Mouse (Mus musculus): ENCODE data around the gene Prrg3. TPM values are rescaled to one million over a fixed set of nuclear protein-coding genes. Genes with fewer than 3 reads are reported as not detected.

Prrg3 gene
- polyA plus RNA-seq, 1 experiment from 2014 or later, result 12.0 TPM

GRCm38 (mm10) chrX:72012804-72013203, 50.4 kb downstream of the Prrg3 start:
- Histone ChIP-seq H3K9ac (replicated peaks; ENCODE audit: low read depth, low read length) (no peak overlapping the region), H3K36me3 (ENCODE audit: control insufficient read depth, insufficient read depth, low read length) (no peaks in the 10 kb centered on the region), H3K4me1 (ENCODE audit: control insufficient read depth, insufficient read depth, low read length) (no peaks in the 10 kb centered on the region), H3K27me3 (ENCODE audit: control insufficient read depth, insufficient read depth, low read length) (no peaks in the 10 kb centered on the region), H3K9me3 (ENCODE audit: control insufficient read depth, low read depth, low read length) (no peaks in the 10 kb centered on the region), H3K4me3 (ENCODE audit: low read depth, low read length) (no peak overlapping the region), H3K27ac (ENCODE audit: low read length) (no peak overlapping the region), H3K4me2 (replicated peaks; ENCODE audit: low read depth, low read length) (no peak overlapping the region)
- 31% methylated on average over 3 of the region's 3 CpGs for WGBS
- no peak for ATAC-seq (ENCODE audit: insufficient number of reproducible peaks, insufficient read depth, low FRiP score, low read depth)

GRCm38 (mm10) chrX:72022241-72022640, 59.8 kb downstream of the Prrg3 start:
- Histone ChIP-seq H3K36me3 (ENCODE audit: control insufficient read depth, insufficient read depth, low read length) (no peaks in the 10 kb centered on the region), H3K27me3 (ENCODE audit: control insufficient read depth, insufficient read depth, low read length) (no peaks in the 10 kb centered on the region), H3K4me1 (ENCODE audit: control insufficient read depth, insufficient read depth, low read length) (no peaks in the 10 kb centered on the region), H3K4me3 (ENCODE audit: low read depth, low read length) (no peak overlapping the region), H3K9ac (replicated peaks; ENCODE audit: low read depth, low read length) (no peak overlapping the region), H3K27ac (ENCODE audit: low read length) (no peak overlapping the region), H3K4me2 (replicated peaks; ENCODE audit: low read depth, low read length) (no peak overlapping the region), H3K9me3 (ENCODE audit: control insufficient read depth, low read depth, low read length) (no peaks in the 10 kb centered on the region)
- no peak for ATAC-seq (ENCODE audit: insufficient number of reproducible peaks, insufficient read depth, low FRiP score, low read depth)
- 86% methylated on average over 1 of the region's 1 CpGs for WGBS

Other genes starting within 250 kb of the Prrg3 start
- 36.6 and 39.5 TPM in 2 replicates for gene Vma21, start 146.7 kb upstream of the Prrg3 start, polyA plus RNA-seq (2014; fragmentation: Nextera tagmentation; extraction: Ambion mirVana)
- 0.21 TPM in 1 of 2 replicates, not detected in the other for gene Gm1141, start 41.6 kb upstream of the Prrg3 start, polyA plus RNA-seq (2014; fragmentation: Nextera tagmentation; extraction: Ambion mirVana)
- not detected in 2 replicates for gene Fate1, start 10.4 kb downstream of the Prrg3 start, polyA plus RNA-seq (2014; fragmentation: Nextera tagmentation; extraction: Ambion mirVana)
- 0.15 and 0.26 TPM in 2 replicates for gene Cnga2, start 29.2 kb downstream of the Prrg3 start, polyA plus RNA-seq (2014; fragmentation: Nextera tagmentation; extraction: Ambion mirVana)